Mouse (Mus musculus): ENCODE measurements around the gene Stard7. TPM values are rescaled to one million over a fixed set of nuclear protein-coding genes. Genes with fewer than 3 reads are reported as not detected.

Gene Stard7
- total and polyA plus RNA-seq, 2 experiments from 2014 or later: 110 to 178 TPM

GRCm38 (mm10) chr2:127312801-127313200 is 42.8 kb downstream of the Stard7 start:
- no peak for ATAC-seq
- DNase-seq: no peak
- no peak for TF ChIP-seq CTCF (IDR thresholded peaks at IDR 0.05; ENCODE audit: low read depth)
- Histone ChIP-seq H3K9me3 (ENCODE audit: low read length) (no peaks in the 10 kb centered on the region), H3K4me2 (ENCODE audit: low read depth) (no peak overlapping the region), H3K36me3 (ENCODE audit: insufficient read depth) (no peaks in the 10 kb centered on the region), H3K9ac (no peak overlapping the region), H3K4me1 (ENCODE audit: insufficient read depth) (no peaks in the 10 kb centered on the region), H3K27me3 (ENCODE audit: insufficient read depth, low read length) (no peaks in the 10 kb centered on the region), H3K27ac (ENCODE audit: low read depth, low read length) (no peak overlapping the region), H3K4me3 (ENCODE audit: low read depth, low read length) (no peak overlapping the region)
- 95% methylated on average over 4 of the region's 4 CpGs for WGBS

GRCm38 (mm10) chr2:127313878-127314277 is 43.9 kb downstream of the Stard7 start:
- H3K4me2 ChIP-seq (ENCODE audit: low read depth): no peak overlapping the region
- H3K27ac ChIP-seq (ENCODE audit: low read depth, low read length): no peak overlapping the region
- H3K9me3 ChIP-seq (ENCODE audit: low read length): no peaks in the 10 kb centered on the region
- H3K27me3 ChIP-seq (ENCODE audit: insufficient read depth, low read length): no peaks in the 10 kb centered on the region
- DNase-seq (no peak), ATAC-seq (no peak)
- no peak overlapping the region for H3K9ac ChIP-seq
- no peaks in the 10 kb centered on the region for H3K36me3 ChIP-seq (ENCODE audit: insufficient read depth)
- H3K4me1 ChIP-seq (ENCODE audit: insufficient read depth): no peaks in the 10 kb centered on the region
- TF ChIP-seq CTCF (IDR thresholded peaks at IDR 0.05; ENCODE audit: low read depth): 0 out of 2 replicates have a peak, but pooled peaks have one; percentile 11
- H3K4me3 ChIP-seq (ENCODE audit: low read depth, low read length): no peak overlapping the region
- WGBS: 61% methylated on average over 4 of the region's 4 CpGs

GRCm38 (mm10) chr2:127314467-127315154 is 44.6 kb downstream of the Stard7 start:
- Histone ChIP-seq H3K9me3 (ENCODE audit: low read length) (no peaks in the 10 kb centered on the region), H3K4me1 (ENCODE audit: insufficient read depth) (no peaks in the 10 kb centered on the region), H3K9ac (no peak overlapping the region), H3K36me3 (ENCODE audit: insufficient read depth) (no peaks in the 10 kb centered on the region), H3K27ac (ENCODE audit: low read depth, low read length) (no peak overlapping the region), H3K4me3 (ENCODE audit: low read depth, low read length) (no peak overlapping the region), H3K4me2 (ENCODE audit: low read depth) (no peak overlapping the region), H3K27me3 (ENCODE audit: insufficient read depth, low read length) (no peaks in the 10 kb centered on the region)
- ATAC-seq (no peak), DNase-seq (no peak)
- no peak for TF ChIP-seq CTCF (IDR thresholded peaks at IDR 0.05; ENCODE audit: low read depth)
- WGBS: 73% methylated on average over 6 of the region's 6 CpGs

GRCm38 (mm10) chr2:127315155-127315470 is 45.1 kb downstream of the Stard7 start:
- no peaks in the 10 kb centered on the region for H3K27me3 ChIP-seq (ENCODE audit: insufficient read depth, low read length)
- no peak overlapping the region for H3K9ac ChIP-seq
- DNase-seq (no peak), ATAC-seq (no peak)
- no peak overlapping the region for H3K4me2 ChIP-seq (ENCODE audit: low read depth)
- no peaks in the 10 kb centered on the region for H3K9me3 ChIP-seq (ENCODE audit: low read length)
- WGBS: 100% methylated on average over 1 of the region's 1 CpGs
- no peak overlapping the region for H3K27ac ChIP-seq (ENCODE audit: low read depth, low read length)
- no peak for TF ChIP-seq CTCF (IDR thresholded peaks at IDR 0.05; ENCODE audit: low read depth)
- no peak overlapping the region for H3K4me3 ChIP-seq (ENCODE audit: low read depth, low read length)
- no peaks in the 10 kb centered on the region for H3K36me3 ChIP-seq (ENCODE audit: insufficient read depth)
- H3K4me1 ChIP-seq (ENCODE audit: insufficient read depth): no peaks in the 10 kb centered on the region

DNA sequence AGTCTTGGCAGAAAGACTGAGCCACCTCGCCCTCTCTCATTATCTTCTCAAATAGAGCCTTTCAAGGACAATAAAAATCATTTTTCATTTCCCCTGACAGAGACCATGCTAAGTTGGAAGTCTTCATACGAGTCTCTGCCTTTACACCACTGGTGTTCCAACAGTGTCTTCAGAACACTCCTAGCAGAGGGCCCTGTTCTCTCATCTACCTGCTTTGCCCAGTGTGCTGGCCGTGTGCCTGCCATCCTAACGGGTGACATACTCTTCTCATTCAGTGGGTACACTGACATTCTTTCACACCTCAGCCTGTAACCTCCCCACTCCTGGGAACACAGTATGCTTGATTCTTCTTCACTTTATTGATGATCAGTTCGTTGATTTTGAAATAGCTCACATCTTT is 46.4 kb downstream of the Stard7 start:
- no peaks in the 10 kb centered on the region for H3K36me3 ChIP-seq (ENCODE audit: insufficient read depth)
- H3K9ac ChIP-seq: no peak overlapping the region
- WGBS: 78% methylated on average over 5 of the region's 5 CpGs
- H3K27ac ChIP-seq (ENCODE audit: low read depth, low read length): no peak overlapping the region
- ATAC-seq (no peak), DNase-seq (no peak)
- H3K4me3 ChIP-seq (ENCODE audit: low read depth, low read length): no peak overlapping the region
- no peaks in the 10 kb centered on the region for H3K9me3 ChIP-seq (ENCODE audit: low read length)
- no peak overlapping the region for H3K4me2 ChIP-seq (ENCODE audit: low read depth)
- H3K27me3 ChIP-seq (ENCODE audit: insufficient read depth, low read length): no peaks in the 10 kb centered on the region
- no peak for TF ChIP-seq CTCF (IDR thresholded peaks at IDR 0.05; ENCODE audit: low read depth)
- H3K4me1 ChIP-seq (ENCODE audit: insufficient read depth): no peaks in the 10 kb centered on the region

- H3K9ac ChIP-seq: no peak overlapping the region
- DNase-seq (no peak), ATAC-seq (no peak)
- H3K9me3 ChIP-seq (ENCODE audit: low read length): no peaks in the 10 kb centered on the region
- H3K4me3 ChIP-seq (ENCODE audit: low read depth, low read length): no peak overlapping the region
- H3K27me3 ChIP-seq (ENCODE audit: insufficient read depth, low read length): no peaks in the 10 kb centered on the region
- no peak overlapping the region for H3K4me2 ChIP-seq (ENCODE audit: low read depth)
- no peaks in the 10 kb centered on the region for H3K36me3 ChIP-seq (ENCODE audit: insufficient read depth)
- no peak for TF ChIP-seq CTCF (IDR thresholded peaks at IDR 0.05; ENCODE audit: low read depth)
- H3K27ac ChIP-seq (ENCODE audit: low read depth, low read length): no peak overlapping the region
- no peaks in the 10 kb centered on the region for H3K4me1 ChIP-seq (ENCODE audit: insufficient read depth)
- 88% methylated on average over 4 of the region's 4 CpGs for WGBS
Measured at GRCm38 (mm10) chr2:127318136-127318535, 48.1 kb downstream of the Stard7 start.

GRCm38 (mm10) chr2:127319071-127319470 is 49.1 kb downstream of the Stard7 start:
- H3K27me3 ChIP-seq (ENCODE audit: insufficient read depth, low read length): no peaks in the 10 kb centered on the region

More at GRCm38 (mm10) chr2:127319071-127319470, 49.1 kb downstream of the Stard7 start:
- 82% methylated on average over 4 of the region's 4 CpGs for WGBS
- no peaks in the 10 kb centered on the region for H3K9me3 ChIP-seq (ENCODE audit: low read length)
- no peaks in the 10 kb centered on the region for H3K36me3 ChIP-seq (ENCODE audit: insufficient read depth)
- DNase-seq: no peak
- H3K9ac ChIP-seq: no peak overlapping the region
- no peak overlapping the region for H3K4me3 ChIP-seq (ENCODE audit: low read depth, low read length)
- ATAC-seq: no peak
- no peaks in the 10 kb centered on the region for H3K4me1 ChIP-seq (ENCODE audit: insufficient read depth)
- no peak overlapping the region for H3K27ac ChIP-seq (ENCODE audit: low read depth, low read length)
- no peak for TF ChIP-seq CTCF (IDR thresholded peaks at IDR 0.05; ENCODE audit: low read depth)
- H3K4me2 ChIP-seq (ENCODE audit: low read depth): no peak overlapping the region
